Mouse (Mus musculus) liver, postnatal 0 days (tissue): ENCODE measurements around the gene Ddx19a.

Experiments
- CTCF ChIP-seq: sonication (generic); IDR thresholded peaks from 2 replicates; pipeline ENCODE4 v1.5.1; 2016; ENCODE audit warnings: antibody characterized with exemption, low read depth
- EP300 ChIP-seq: IDR thresholded peaks from 2 replicates; pipeline ENCODE4 v1.6.1; 2016; ENCODE audit warnings: antibody characterized with exemption, low read depth, mild to moderate bottlenecking

DNA sequence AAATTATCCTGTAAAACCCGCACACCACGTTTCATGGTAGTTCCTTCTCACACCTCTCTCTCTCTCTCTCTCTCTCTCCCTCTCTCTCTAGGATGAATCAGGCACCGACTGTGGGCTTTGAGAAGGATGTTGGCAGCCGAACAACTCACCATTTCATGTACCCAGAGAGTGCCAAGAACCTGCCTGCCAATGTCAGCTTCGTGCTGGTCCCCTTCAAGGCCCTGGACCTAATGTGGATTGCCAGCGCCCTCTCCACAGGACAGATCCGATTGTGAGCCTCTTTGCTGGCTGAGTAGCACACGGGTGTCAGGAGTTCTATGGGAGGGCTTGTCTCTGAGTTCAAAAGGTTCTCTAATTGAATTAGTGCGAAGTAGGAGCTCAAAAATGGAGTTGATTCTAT lies 30.3 kb downstream of the Ddx19a start:
- TF ChIP-seq CTCF (no peak), EP300 (no peak)
